In genomic region chr19:37172096-37172495, GRCm38 (mm10) we compare ENCODE assay signal across 11 mouse cellular contexts. TPM values are rescaled to one million over a fixed set of nuclear protein-coding genes. Genes with fewer than 3 reads are reported as not detected.
DNase-seq lines count a peak whose midpoint lies in the region; ATAC-seq lines count a peak whose summit lies in the region.
"Had no signal": no experiment of that assay in that cellular context is flagged by ENCODE, and none has a peak within 500 bp of the region (broad histone marks: within the 10 kb centered on the region; RNA-seq: fewer than 3 reads in every experiment).

No protein-coding gene starts in this region.

- no peaks in the 10 kb centered on the region for H3K9me3 ChIP-seq in liver, embryonic 13.5 days (replicated peaks)
- H3K9me3 ChIP-seq in hindbrain, embryonic 15.5 days: no peaks in the 10 kb centered on the region
- no peaks in the 10 kb centered on the region for H3K9me3 ChIP-seq in neural tube, embryonic 15.5 days (replicated peaks)
- H3K9me3 ChIP-seq: limb, embryonic 10.5 days had no signal

- no peak for ATAC-seq in liver, embryonic 13.5 days (ENCODE audit: low read depth)
- ATAC-seq in hindbrain, embryonic 15.5 days (ENCODE audit: low FRiP score, low read depth): no peak
- ATAC-seq in neural tube, embryonic 15.5 days (ENCODE audit: low FRiP score): no peak
- no peak for ATAC-seq in erythroid progenitor cell, adult 5-6 weeks (replicated peaks; ENCODE audit: low FRiP score, poor library complexity, severe bottlenecking)
- ATAC-seq: inflammation-experienced regulatory T-cells, adult 6 months; lung, postnatal 0 days had no signal

- WGBS in liver, embryonic 13.5 days (ENCODE audit: insufficient replicate concordance): 46% methylated on average over 1 of the region's 1 CpGs
- WGBS in hindbrain, embryonic 15.5 days: 50% methylated on average over 1 of the region's 1 CpGs
- 32% methylated on average over 1 of the region's 1 CpGs for WGBS in neural tube, embryonic 15.5 days

- peaks cover 37% of the 10 kb centered on the region for H3K4me1 ChIP-seq in liver, embryonic 13.5 days (replicated peaks)
- peaks cover 45% of the 10 kb centered on the region for H3K4me1 ChIP-seq in hindbrain, embryonic 15.5 days (replicated peaks)
- peaks cover 47% of the 10 kb centered on the region for H3K4me1 ChIP-seq in neural tube, embryonic 15.5 days

- H3K27ac ChIP-seq in liver, embryonic 13.5 days: no peak overlapping the region
- H3K27ac ChIP-seq in hindbrain, embryonic 15.5 days (replicated peaks): no peak overlapping the region
- no peak overlapping the region for H3K27ac ChIP-seq in neural tube, embryonic 15.5 days (replicated peaks)
- H3K27ac ChIP-seq: limb, embryonic 10.5 days had no signal

- peak; percentile 79 for DNase-seq in heart, adult 11 months
- no peak for DNase-seq in heart, adult 8-10 months (ENCODE audit: low spot score)
- no peak for DNase-seq in liver, embryonic 13.5 days
- DNase-seq in liver: no peak
- DNase-seq: right cerebral cortex, adult 18-20 months had no signal

- H3K9ac ChIP-seq in liver, embryonic 13.5 days: no peak overlapping the region
- peak overlapping the region; percentile 25; the same call in 1 of the 2 replicates for H3K9ac ChIP-seq in hindbrain, embryonic 15.5 days
- H3K9ac ChIP-seq in neural tube, embryonic 15.5 days (replicated peaks): peak overlapping the region; percentile 69; the same call in 1 of the 2 replicates

- peaks cover 60% of the 10 kb centered on the region for H3K27me3 ChIP-seq in liver, embryonic 13.5 days
- no peaks in the 10 kb centered on the region for H3K27me3 ChIP-seq in hindbrain, embryonic 15.5 days
- no peaks in the 10 kb centered on the region for H3K27me3 ChIP-seq in neural tube, embryonic 15.5 days (replicated peaks)

- 0 out of 2 replicates have a peak overlapping the region, but pooled peaks have one; percentile 2 for H3K4me2 ChIP-seq in liver, embryonic 13.5 days
- peak overlapping the region; percentile 90 for H3K4me2 ChIP-seq in hindbrain, embryonic 15.5 days
- H3K4me2 ChIP-seq in neural tube, embryonic 15.5 days: peak overlapping the region; percentile 95

- H3K4me3 ChIP-seq in liver, embryonic 13.5 days (replicated peaks): no peak overlapping the region
- H3K4me3 ChIP-seq in hindbrain, embryonic 15.5 days: peak overlapping the region; percentile 69
- peak overlapping the region; percentile 67 for H3K4me3 ChIP-seq in neural tube, embryonic 15.5 days (replicated peaks)
- H3K4me3 ChIP-seq: limb, embryonic 10.5 days had no signal

- H3K36me3 ChIP-seq in liver, embryonic 13.5 days: peaks cover 10% of the 10 kb centered on the region
- H3K36me3 ChIP-seq in hindbrain, embryonic 15.5 days: 0 out of 2 replicates have a peak, but pooled peaks cover 2% of the 10 kb centered on the region
- H3K36me3 ChIP-seq in neural tube, embryonic 15.5 days: no peaks in the 10 kb centered on the region
- H3K36me3 ChIP-seq: limb, embryonic 10.5 days had no signal

RNA-seq across cellular contexts. Expression of gene March5, which starts 35.2 kb away (rescaled TPM):
- 10 to 100 TPM; 72.4 to 87.0 (median 78.7) TPM for total RNA-seq in heart, adult 8-10 months (2022)
- 147 and 159 TPM in 2 replicates for polyA plus RNA-seq in liver, embryonic 13.5 days (2015; fragmentation: Nextera tagmentation; extraction: Ambion mirVana)
- 101 and 104 TPM in 2 replicates for polyA plus RNA-seq in hindbrain, embryonic 15.5 days (2015; fragmentation: Nextera tagmentation; extraction: Ambion mirVana)
- polyA plus RNA-seq in neural tube, embryonic 15.5 days (2015; fragmentation: Nextera tagmentation; extraction: Ambion mirVana): 98.7 and 104 TPM in 2 replicates
- 361 and 388 TPM in 2 replicates for total RNA-seq in erythroid progenitor cell, adult 5-6 weeks (2015; ENCODE audit: low replicate concordance)
- total RNA-seq in erythroid progenitor cell, adult 5-6 weeks (2017; ENCODE audit: low replicate concordance): 349 and 424 TPM in 2 replicates

RNA-seq across cellular contexts. Expression of gene Cpeb3, which starts 36.3 kb away (rescaled TPM):
- total RNA-seq in heart, adult 8-10 months (2022): 100 to 1,000 TPM in 1 of 4 experiments, 10 to 100 TPM in 3; 77.7 to 103 (median 89.0) TPM
- 1.7 and 1.9 TPM in 2 replicates for polyA plus RNA-seq in liver, embryonic 13.5 days (2015; fragmentation: Nextera tagmentation; extraction: Ambion mirVana)
- 12.3 and 12.8 TPM in 2 replicates for polyA plus RNA-seq in hindbrain, embryonic 15.5 days (2015; fragmentation: Nextera tagmentation; extraction: Ambion mirVana)
- 11.0 and 12.0 TPM in 2 replicates for polyA plus RNA-seq in neural tube, embryonic 15.5 days (2015; fragmentation: Nextera tagmentation; extraction: Ambion mirVana)
- 39.6 and 42.8 TPM in 2 replicates for total RNA-seq in erythroid progenitor cell, adult 5-6 weeks (2015; ENCODE audit: low replicate concordance)
- total RNA-seq in erythroid progenitor cell, adult 5-6 weeks (2017; ENCODE audit: low replicate concordance): 38.5 and 42.5 TPM in 2 replicates
- polyA plus RNA-seq: inflammation-experienced regulatory T-cells, adult 6 months had no signal

Comparison
In these comparisons a context has a peak if more than half of its experiments do, and no peak if none do; other contexts are left out.
1. H3K4me2 ChIP-seq: peak in every context shown above with its lines; median percentile 95 in neural tube, embryonic 15.5 days; 90 in hindbrain, embryonic 15.5 days; 2 in liver, embryonic 13.5 days.